Mouse (Mus musculus) lung, postnatal 25 days (tissue): ENCODE measurements at regions not wholly inside any gene's neighbourhood (a gene's known extent, or its start where the extent isn't known, plus 50 kb on each side); places are given as distances from the start of the nearest gene placed in this dataset.
"Not testable (repeated sequence)": the region's sequence is repeated elsewhere in the genome, so short reads cannot be mapped to it uniquely, and the experiment has no call there.

Experiments
- DNase-seq: peaks from one replicate; pipeline ENCODE4 v3.0.0; 2022; ENCODE audit warnings: low spot score

- DNase-seq, result no peak
These were observed 1456.2 kb upstream of the Adam24 start for GRCm38 (mm10) chr8:39218716-39219115.

- no peak for DNase-seq
These were observed 1447.6 kb upstream of the Adam24 start for GRCm38 (mm10) chr8:39227239-39227638.

- peak; percentile 8 for DNase-seq
These were observed 1405.8 kb upstream of the Adam24 start for GRCm38 (mm10) chr8:39268970-39269497.

- peak; percentile 8 for DNase-seq
These were observed 1377.2 kb upstream of the Adam24 start for GRCm38 (mm10) chr8:39297548-39298306.

GRCm38 (mm10) chr8:39303742-39304336 lies 1371.0 kb upstream of the Adam24 start:
- peak; percentile 28 for DNase-seq

GRCm38 (mm10) chr8:39313854-39314253 lies 1361.0 kb upstream of the Adam24 start:
- DNase-seq, result peak; percentile 63

GRCm38 (mm10) chr8:39315521-39316233 lies 1359.2 kb upstream of the Adam24 start:
- DNase-seq, result no peak

- DNase-seq, result no peak
These were observed 1358.7 kb upstream of the Adam24 start for GRCm38 (mm10) chr8:39316234-39316568.

- no peak for DNase-seq
These were observed 1345.5 kb upstream of the Adam24 start for GRCm38 (mm10) chr8:39329378-39329777.

GRCm38 (mm10) chr8:39344731-39345130 lies 1330.1 kb upstream of the Adam24 start:
- no peak for DNase-seq

GRCm38 (mm10) chr8:39346471-39346870 lies 1328.4 kb upstream of the Adam24 start:
- DNase-seq, result no peak

GRCm38 (mm10) chr8:39348956-39349355 lies 1325.9 kb upstream of the Adam24 start:
- no peak for DNase-seq

GRCm38 (mm10) chr8:39355412-39355811 lies 1319.5 kb upstream of the Adam24 start:
- no peak for DNase-seq

- DNase-seq, result no peak
These were observed 1317.8 kb upstream of the Adam24 start for GRCm38 (mm10) chr8:39357111-39357510.

- no peak for DNase-seq
These were observed 1317.0 kb upstream of the Adam24 start for GRCm38 (mm10) chr8:39357865-39358264.

- DNase-seq, result not testable (repeated sequence)
These were observed 1308.5 kb upstream of the Adam24 start for GRCm38 (mm10) chr8:39366346-39366745.
